Mouse (Mus musculus): ENCODE results near the gene Sgip1.
A peak's percentile ranks its signal among the peaks of the same experiment; 100 is the strongest.

The Sgip1 gene

GRCm38 (mm10) chr4:102900166-102900565 is 159.1 kb downstream of the Sgip1 start:
- no peak for DNase-seq

- DNase-seq, result no peak
Observed at GRCm38 (mm10) chr4:102907843-102908427, 166.8 kb downstream of the Sgip1 start.

GRCm38 (mm10) chr4:102910191-102910590 is 169.1 kb downstream of the Sgip1 start:
- no peak for DNase-seq

- DNase-seq, result no peak
Observed at GRCm38 (mm10) chr4:102913176-102913575, 172.1 kb downstream of the Sgip1 start.

- no peak for DNase-seq
Observed at GRCm38 (mm10) chr4:102913700-102914327, 172.7 kb downstream of the Sgip1 start.

GRCm38 (mm10) chr4:102918191-102918590 is 177.1 kb downstream of the Sgip1 start:
- no peak for DNase-seq

GRCm38 (mm10) chr4:102929491-102929890 is 188.4 kb downstream of the Sgip1 start:
- DNase-seq, result no peak

GRCm38 (mm10) chr4:102930679-102931078 is 189.6 kb downstream of the Sgip1 start:
- peak; percentile 8 for DNase-seq

- DNase-seq, result no peak
Observed at GRCm38 (mm10) chr4:102940266-102940665, 199.2 kb downstream of the Sgip1 start.

- DNase-seq, result no peak
Observed at GRCm38 (mm10) chr4:102940738-102941137, 199.6 kb downstream of the Sgip1 start.

GRCm38 (mm10) chr4:102944325-102944724 is 203.2 kb downstream of the Sgip1 start:
- DNase-seq, result no peak

- no peak for DNase-seq
Observed at GRCm38 (mm10) chr4:102952476-102952875, 211.4 kb downstream of the Sgip1 start.

- DNase-seq, result no peak
Observed at GRCm38 (mm10) chr4:102955294-102955956, 214.3 kb downstream of the Sgip1 start.

GRCm38 (mm10) chr4:102959409-102959808 is 218.3 kb downstream of the Sgip1 start:
- DNase-seq, result no peak

- no peak for DNase-seq
Observed at GRCm38 (mm10) chr4:102964174-102964573, 223.1 kb downstream of the Sgip1 start.

GRCm38 (mm10) chr4:102967811-102968210 is 226.7 kb downstream of the Sgip1 start:
- DNase-seq, result no peak

- no peak for DNase-seq
Observed at GRCm38 (mm10) chr4:102969599-102969998, 228.5 kb downstream of the Sgip1 start.

GRCm38 (mm10) chr4:102971159-102971558 is 230.1 kb downstream of the Sgip1 start:
- no peak for DNase-seq

GRCm38 (mm10) chr4:102972071-102972470 is 231.0 kb downstream of the Sgip1 start:
- DNase-seq, result no peak

GRCm38 (mm10) chr4:102974172-102974571 is 233.1 kb downstream of the Sgip1 start:
- DNase-seq, result no peak

- no peak for DNase-seq
Observed at GRCm38 (mm10) chr4:102976290-102977275, 235.5 kb downstream of the Sgip1 start.

GRCm38 (mm10) chr4:102977778-102978321 is 236.8 kb downstream of the Sgip1 start:
- DNase-seq, result no peak

- DNase-seq, result no peak
Observed at GRCm38 (mm10) chr4:102978440-102978839, 237.3 kb downstream of the Sgip1 start, which contains the start of gene Tctex1d1. TSS of gene Tctex1d1 (plus strand) at chr4:102978606.
